Mouse (Mus musculus): ENCODE results near the gene Syce3.
A peak's percentile ranks its signal among the peaks of the same experiment; 100 is the strongest.

Gene Syce3

DNA sequence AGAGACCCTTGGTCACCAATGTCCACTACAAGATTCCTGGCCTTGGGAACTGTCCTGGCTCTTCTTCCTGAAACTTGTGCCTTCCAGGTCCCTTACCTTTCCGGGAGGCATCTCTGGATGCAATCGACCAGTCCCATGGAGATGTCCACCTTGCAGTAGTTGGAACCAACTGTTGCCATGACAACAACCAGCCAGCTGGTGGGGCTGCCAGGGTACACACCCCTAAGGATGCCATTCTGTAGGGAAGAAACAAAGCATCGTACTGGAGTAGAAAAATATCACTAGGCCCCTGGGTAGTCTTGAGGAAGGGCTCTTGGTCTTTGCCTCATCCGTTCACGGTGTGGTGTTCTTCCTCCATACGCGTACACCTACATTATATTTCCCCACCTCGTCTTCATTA is 14.3 kb upstream of the Syce3 start:
- DNase-seq (ENCODE audit: low read depth, low spot score), result no peak

DNA sequence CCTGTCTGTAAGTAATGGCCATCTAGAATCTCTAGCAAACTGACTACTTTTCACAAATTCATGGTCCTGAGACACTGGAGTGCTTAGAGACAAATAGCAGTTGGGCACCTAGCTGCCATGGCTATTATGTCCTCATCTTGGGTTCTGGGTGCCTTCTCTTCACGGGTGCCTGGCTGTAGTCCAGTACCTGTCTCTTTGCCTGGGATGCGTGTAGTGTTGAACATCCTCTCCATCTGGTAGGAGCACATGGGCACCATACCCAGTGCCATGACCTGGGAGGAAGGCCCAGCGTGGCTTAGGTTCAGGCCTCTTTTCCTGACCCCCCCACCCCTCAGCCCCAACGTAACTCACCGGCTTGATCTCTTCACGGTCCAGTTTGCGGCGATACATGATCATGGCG is 11.6 kb upstream of the Syce3 start:
- no peak for DNase-seq (ENCODE audit: low read depth, low spot score)

DNA sequence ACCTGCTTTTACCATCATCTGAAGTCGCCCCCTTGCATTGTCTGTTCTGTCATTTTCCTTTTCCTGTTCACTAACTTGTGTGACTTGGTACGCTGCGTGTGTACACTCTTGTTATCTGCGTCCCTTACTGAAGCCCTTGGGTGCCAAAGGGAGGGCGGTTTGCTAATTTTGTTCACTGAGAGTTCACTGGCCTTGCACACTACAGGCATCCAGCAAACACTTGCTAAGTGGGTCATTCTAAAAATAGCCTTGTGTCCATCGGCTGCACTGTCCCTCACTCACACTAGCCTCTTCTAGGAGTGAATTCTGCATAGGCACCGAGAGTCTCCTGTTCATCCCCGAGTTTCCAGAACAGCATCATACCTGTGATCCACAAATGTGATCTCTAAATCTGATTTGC is 5.0 kb upstream of the Syce3 start:
- DNase-seq (ENCODE audit: low read depth, low spot score), result no peak

DNA sequence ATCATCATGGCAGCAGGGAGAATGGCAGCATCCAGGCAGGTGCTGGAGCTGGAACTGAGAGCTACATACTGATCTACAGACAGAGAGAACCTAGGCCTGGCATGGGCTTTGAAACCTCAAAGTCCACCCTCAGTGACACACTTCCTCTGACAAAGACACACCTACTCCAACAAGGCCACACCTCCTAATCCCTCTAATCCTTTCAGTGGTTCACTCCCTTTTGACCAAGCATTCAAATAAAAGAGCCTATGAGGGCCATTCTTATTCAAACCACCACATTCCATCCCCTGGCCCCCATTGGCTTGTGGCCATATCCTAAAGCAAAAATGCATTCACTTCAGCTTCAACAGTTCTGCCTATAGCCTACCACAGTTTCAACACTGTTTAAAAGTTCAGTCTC is 3.6 kb downstream of the Syce3 start:
- DNase-seq (ENCODE audit: low read depth, low spot score), result no peak

DNA sequence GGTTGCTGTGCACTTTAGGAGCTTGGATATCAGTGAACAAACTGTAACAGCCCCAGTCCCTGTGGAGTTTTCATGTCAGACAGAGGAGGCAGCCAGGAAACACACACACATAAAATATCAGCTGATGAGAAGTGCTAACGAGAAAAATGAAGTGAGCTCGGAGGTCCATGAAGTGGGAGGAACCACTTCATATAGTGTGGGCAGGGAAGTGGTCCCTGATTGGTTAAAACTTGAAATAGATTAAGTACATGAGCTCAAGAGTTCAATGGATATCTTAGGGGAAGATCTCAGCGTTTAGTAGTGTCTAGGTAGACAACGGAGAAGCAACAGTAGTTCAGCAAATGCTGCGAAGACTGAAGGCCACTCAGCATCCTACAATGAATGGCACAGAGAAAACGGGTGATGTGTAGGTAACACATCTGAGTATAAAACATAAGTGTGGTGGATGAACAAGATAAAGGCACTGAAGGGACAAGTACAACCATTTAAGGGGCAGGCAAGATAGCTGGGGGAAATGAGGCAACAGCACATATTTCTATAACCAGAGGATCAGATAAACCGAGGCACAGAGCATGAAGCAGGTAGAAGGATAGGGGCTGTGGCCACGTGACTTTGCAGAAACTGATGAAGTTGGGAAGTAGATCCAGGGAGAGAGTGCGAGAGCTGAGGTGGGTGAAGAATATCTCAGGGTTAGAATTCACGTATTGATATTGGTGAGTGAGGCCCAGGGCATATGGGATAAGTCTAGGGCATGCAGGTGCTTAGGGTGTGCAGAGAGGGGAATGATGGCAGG is 5.3 kb downstream of the Syce3 start:
- DNase-seq (ENCODE audit: low read depth, low spot score), result no peak

DNA sequence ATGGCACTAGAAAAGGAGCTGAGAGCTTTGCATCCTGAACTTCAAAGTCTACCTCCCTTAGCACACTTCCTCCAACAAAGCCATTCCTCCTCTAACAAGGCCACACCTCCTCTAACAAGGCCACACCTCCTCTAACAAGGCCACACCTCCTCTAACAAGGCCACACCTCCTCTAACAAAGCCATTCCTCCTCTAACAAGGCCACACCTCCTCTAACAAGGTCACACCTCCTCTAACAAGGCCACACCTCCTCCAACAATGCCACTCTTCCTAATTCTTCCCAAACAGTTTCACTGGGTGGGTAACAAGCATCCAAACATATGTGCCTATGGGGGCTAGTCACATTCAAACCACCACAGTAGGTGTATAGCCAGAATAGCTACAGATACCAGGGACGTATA is 7.8 kb downstream of the Syce3 start:
- no peak for DNase-seq (ENCODE audit: low read depth, low spot score)

DNA sequence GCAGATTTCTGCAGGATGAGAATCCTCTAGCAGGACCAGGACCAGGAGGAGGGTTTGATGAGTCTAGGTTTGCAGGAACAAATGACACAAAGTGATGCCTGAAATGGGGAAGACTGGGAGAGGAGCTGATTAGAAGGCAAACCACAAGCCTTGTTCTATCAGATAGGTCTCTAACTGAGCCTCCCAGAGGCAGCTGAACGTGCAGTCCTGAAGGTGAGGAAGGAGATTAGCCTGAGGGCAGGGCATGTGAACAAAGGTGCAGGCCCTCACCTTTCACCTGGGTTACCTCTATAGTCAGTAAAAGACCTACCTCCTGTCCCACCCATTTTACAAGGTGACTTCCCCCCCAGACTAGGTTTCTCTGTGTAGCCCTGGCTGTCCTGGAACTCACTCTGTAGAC is 10.6 kb downstream of the Syce3 start:
- DNase-seq (ENCODE audit: low read depth, low spot score), result no peak

DNA sequence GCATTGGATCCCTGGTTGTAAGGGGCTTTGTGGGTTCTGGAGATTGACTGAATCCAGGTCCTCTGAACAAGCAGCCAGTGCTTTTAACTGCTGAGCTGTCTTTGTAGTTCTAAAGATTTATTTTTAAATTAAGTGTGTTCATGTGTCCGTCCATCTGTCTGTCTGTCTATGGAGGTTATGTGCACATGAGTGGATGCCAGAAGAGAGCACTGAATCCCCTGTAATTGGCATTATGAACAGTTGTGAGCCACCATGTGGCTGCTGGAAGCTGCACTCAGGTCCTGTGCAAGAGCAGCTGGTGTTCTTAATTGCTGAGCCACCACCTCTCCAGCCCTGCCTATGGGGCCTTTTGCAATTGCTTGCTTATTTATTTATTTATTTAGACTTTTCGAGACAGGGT is 12.2 kb downstream of the Syce3 start:
- DNase-seq (ENCODE audit: low read depth, low spot score), result no peak

DNA sequence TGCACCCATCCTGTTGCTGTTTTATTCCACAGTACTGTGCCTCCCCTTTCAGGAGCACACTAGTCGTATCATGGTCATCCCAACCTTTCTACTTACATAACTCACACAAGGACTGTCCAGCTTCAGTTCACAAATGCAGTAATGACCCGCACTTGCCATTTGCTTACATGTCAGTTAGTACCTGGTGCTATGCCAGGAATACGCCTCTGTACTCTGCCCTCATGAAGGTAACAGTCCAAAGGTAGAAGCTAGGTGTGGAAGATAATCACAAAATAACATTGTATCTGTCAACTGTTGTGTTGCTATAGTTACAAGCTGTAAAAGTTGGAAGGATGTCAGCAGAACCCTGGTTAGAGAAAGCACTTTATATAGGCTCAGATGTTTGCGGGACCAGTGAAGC is 13.4 kb downstream of the Syce3 start:
- DNase-seq (ENCODE audit: low read depth, low spot score), result no peak

DNA sequence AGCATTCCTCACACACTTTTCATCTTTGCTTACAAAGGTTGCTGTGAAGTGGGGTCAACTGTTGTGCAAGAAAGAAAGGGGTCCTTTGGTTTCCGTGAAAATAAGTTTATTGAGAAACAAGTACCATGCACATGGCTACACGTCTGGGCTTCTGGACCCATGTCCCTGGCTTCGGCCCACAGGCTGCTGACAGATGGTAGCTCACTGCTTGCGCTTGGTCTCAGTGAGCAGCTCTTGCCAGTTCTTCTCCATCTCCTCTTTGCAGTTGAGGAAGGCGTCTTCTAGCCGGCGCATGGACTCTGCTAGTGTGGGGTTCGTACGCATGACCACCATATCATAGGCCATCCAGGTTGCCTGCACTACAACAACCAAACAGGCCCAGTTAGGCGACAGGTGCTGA is 20.2 kb downstream of the Syce3 start:
- no peak for DNase-seq (ENCODE audit: low read depth, low spot score)

DNA sequence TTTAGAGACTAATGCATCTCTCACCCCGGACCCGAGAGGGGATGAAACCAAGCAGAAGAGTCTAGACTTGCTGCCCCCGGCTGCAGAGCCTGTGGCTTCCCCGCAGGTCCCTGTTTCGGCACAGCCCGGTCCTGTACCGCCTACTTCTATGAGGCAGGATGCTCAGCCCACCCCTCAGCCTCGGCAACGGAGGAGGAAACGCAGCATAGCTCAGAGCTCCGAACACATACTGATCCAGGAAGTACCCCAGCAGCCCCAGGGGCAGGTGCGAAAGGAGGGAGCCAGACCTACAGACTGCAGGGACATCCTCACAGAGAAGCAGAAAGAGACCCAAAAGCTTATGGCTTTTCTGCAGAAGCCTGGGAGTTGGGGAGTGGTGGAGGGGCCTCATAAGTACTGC is 23.2 kb downstream of the Syce3 start:
- no peak for DNase-seq (ENCODE audit: low read depth, low spot score)

DNA sequence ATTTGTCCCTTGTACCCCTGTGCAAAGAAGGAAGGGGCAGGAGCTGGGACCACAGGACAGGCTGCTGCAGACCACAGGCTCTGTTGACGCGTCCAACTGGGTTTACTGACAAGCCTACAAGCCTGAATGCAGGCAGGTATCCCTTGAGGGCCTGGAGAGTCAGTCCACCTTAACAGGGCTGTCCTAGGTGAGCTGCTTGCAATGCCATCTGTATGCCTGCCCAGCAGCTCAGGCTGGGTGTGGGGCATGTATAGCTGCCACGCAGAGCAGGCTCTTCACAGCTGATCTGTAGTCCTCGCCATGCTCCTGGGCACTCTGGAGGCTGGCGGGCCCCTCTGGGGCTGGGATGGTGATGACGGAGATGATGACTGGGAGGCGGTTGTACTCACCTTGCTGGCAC is 25.7 kb downstream of the Syce3 start, which contains the start of gene Klhdc7b:
Klhdc7b (plus strand) TSS at position 301 of the 400 bp plus-strand sequence.
- no peak for DNase-seq (ENCODE audit: low read depth, low spot score)

DNA sequence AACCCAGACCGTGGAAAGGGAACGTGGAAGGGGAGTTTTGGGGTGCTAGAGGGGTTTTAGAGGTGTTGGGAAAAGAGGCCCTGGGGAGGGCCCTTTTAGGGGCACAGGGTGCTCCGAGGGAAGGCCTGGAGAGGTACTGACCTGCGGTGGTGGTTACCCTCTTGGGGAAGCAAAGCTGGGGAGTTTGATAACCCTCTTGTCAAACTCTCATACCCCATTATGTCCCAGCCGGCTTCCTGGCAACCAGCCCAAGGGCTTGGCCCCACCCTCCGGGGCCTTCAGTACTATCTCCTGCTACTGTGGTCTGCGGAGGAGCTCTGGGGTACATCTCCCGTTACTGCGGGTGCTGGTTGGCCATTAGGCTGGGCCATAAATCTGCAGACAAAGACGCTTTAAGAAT is 30.9 kb downstream of the Syce3 start:
- no peak for DNase-seq (ENCODE audit: low read depth, low spot score)

DNA sequence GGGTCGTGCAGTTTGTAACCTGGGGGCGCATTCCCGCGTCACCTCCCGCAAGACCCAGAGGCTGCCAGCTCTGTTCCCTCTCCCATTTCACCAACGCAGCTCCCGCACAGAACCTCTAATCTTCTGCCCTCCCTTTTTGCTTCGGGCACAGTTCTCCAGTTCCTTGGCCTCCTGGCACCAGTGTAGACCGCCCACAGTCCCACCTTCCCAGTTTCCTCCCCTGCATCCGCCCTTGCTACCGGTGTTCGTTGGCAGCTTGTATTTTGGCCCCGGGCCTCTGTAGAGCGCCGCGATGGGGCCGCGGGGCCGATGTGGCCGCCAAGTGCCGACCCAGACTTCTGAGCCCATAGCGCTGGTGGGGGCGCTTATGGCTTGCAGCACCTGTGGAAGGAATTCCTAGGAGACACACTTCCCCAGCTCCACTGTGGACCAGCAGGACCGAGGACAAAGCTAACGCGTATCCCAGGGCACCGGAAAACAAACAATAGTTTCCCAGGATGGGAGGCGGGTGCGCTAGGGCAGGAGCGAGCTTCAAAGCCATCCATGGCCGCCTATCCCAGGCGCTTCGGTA is 31.4 kb downstream of the Syce3 start, which contains the start of gene Odf3b:
Odf3b (minus strand) TSS at position 452 of the 571 bp plus-strand sequence.
- DNase-seq (ENCODE audit: low read depth, low spot score), result no peak

DNA sequence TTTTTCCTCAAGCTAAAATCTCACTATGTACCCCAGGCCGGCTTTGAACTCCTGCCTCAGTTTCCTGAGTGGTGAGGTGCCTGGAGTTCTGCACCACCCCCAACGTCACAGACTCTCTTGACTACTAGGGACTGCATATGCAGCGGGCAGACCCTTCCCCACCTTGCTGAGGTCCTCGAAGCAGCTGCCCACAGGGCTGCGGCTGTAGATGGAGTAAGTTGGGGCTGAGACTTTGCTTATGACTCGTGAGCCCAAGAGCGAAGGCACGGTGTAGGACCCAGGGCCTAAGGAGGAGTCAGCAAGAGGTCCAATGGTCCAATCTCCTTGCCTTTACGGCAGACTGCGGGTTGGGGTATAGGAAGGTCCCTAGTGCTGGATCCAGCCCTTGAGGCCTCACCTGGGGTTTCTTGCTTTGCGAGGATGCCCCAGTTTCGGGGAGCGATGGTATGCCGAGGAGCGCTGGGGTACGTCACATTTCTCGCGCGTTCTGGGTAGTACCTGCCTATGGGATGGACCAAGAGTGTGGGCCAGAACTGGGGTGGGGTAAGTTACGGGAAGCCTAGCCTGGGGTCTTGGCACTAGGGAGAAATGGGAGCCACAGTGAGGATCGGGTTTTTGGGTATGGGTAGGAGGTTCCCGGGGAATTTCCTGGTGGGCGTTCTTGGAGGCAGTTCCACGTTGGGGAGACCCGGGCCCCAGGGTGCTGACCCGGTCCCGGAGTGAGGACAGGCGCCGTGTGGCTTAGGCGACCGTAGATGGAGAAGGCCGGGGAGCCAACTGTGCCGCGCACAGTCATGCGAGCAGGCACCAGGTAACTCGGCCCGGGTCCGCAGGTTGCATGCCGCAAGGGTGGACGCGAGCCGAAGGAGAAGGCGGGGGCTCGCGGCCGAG is 32.1 kb downstream of the Syce3 start:
- DNase-seq (ENCODE audit: low read depth, low spot score), result no peak

DNA sequence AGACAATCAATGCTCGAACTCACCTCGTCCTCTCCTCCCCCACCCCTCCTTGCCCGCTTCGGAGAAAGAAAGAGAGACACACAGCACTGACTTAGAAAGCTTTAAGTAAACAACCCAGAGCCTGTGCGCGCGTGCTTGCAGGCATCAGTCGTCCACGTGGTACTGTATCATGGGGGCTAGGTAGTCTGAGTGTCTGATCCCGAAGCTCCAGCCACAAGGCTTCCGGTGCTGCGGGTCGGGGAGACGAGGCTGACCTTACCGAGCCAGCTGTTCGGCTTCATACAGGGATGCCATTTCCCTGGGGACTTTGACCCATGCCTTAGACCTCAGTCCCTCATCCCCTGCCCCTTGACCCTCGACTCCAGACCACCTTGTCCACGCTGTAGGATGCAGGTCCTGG is 32.9 kb downstream of the Syce3 start:
- DNase-seq (ENCODE audit: low read depth, low spot score), result no peak

DNA sequence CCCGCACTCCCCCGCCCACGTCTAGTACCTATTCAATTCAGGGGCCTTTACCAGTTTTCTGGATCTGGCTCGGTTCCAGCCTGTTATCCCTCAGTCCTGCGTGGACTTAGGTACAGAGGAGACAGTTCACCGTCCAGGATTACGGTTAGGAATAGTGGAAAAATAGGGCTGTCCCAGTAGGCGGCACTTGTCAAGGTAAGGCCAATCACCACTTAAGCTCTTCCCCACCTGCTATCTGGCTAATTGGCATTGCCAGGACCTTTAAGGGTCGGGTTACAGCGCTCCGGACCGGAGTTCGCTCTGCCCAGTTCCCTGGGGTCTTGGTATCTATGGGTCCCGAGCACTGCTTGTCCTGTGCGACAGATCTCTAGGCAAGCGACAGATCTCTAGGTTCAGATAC is 33.3 kb downstream of the Syce3 start, which contains the start of gene Tymp:
Tymp (minus strand) TSS at position 83 of the 400 bp plus-strand sequence.
- DNase-seq (ENCODE audit: low read depth, low spot score), result no peak

DNA sequence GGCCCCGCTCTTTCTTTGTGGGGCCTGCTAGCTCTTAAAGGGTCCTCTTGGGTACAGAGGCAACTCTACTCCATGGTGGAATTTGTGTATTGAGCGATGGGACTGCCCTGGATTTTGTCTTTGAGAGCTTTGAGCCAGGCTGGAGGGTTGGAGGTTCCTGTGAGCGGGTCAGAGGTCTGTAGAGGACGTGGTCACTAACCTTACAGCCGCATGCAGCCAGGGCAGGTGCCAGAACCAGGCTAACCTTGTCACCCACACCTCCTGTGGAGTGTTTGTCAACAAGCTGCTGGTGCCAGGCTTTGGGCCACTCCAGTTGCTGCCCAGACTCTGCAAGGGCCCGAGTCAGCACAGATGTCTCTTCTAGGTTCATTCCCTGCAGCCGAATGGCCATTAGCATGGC is 34.3 kb downstream of the Syce3 start:
- no peak for DNase-seq (ENCODE audit: low read depth, low spot score)

DNA sequence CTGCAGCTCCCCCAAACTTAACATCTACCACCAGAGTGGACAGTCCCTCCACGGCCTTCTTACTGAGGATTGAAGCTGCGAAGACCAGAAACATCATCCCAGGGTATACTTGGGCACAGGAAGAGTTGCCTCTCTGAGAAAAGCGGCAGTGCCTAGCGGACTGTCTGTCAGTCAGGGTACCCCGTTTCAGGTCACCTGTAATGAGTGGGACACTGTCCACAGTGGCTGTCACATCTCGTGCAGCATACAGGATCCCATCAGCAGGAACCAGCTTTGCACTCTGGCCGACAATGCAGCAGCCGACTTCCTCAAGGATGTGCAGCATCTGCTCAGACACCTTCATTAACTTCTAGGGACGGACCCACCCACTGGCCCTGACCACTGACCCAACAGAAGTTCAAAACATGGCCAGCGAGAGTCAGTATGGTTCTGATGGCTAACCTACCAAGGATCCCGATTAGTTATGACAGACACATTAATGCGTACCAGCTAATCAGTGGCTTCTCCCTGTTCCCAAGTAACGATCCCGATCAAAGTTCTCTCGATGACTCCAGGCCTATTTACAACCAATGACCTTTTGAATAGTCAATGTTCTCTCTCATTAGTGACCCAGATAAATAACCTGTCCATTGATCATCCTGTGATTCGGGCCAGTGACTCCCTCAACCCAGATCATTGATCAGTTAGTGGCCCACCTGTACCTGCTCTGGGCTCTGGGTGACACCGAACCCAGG is 35.3 kb downstream of the Syce3 start:
- DNase-seq (ENCODE audit: low read depth, low spot score), result no peak

DNA sequence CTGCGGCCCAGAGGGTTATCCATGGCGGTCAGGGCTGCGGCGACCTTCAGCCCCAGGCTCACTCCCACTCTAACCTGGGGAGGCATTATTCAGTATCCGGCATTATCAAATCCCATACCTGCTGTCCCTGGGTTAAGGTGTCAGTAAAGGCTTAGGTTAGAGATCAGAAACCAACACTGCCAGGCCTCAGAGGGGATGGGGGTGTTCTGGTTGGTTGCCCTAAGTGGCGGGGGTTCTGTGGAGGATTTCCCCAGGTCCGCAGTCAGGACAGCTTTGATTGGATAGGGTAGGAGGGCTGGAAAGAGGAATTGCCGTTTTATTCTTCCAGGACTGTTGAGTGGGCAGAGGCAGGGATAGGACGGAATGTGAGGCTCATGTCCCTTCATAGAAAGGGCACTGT is 36.0 kb downstream of the Syce3 start:
- no peak for DNase-seq (ENCODE audit: low read depth, low spot score)

DNA sequence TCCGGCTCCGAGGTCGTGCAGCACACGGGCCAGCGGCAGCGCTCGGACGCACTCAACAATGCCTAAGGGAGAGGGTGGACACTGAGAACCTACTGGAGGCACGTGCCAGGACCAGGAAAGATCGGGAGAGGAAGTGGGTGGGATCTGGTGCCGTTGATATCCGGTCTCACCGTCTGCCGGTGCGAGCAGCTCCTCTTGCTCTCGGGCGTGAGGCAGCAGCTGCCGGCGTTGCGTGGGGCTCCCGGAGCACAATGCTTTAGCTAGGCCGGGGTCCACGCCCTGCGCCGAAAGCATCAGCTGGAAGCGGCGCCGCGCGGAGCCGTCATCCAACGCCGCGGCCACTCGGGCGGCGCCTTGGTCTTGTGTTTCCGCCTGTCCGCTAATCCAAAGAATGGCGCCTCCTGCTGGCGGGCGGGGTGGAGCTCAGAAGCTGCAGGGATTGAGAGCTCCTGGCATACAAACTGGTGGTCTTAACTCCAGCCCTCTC is 36.5 kb downstream of the Syce3 start, which contains the start of gene Sco2:
Sco2 (minus strand) TSS at position 85 of the 487 bp plus-strand sequence.
- DNase-seq (ENCODE audit: low read depth, low spot score), result peak; percentile 89
